Mouse (Mus musculus): ENCODE measurements around the gene Art1. TPM values are rescaled to one million over a fixed set of nuclear protein-coding genes. Genes with fewer than 3 reads are reported as not detected.

Gene Art1
- 0.23 TPM in 1 of 2 replicates, not detected in the other for polyA plus RNA-seq (2012; rRNA removed)

- Histone ChIP-seq H3K4me3 (ENCODE audit: insufficient read depth, low read length) (no peak within 1 kb of the TSS), H3K4me1 (ENCODE audit: control insufficient read depth, insufficient read depth, low read length) (no peaks in the 10 kb centered on the region), H3K27ac (ENCODE audit: insufficient read depth, low read length) (no peak within 1 kb of the TSS)
- TF ChIP-seq POLR2A (IDR thresholded peaks at IDR 0.05; ENCODE audit: extremely low read depth, insufficient read depth, low read length) (no peak), CTCF (IDR thresholded peaks at IDR 0.05; ENCODE audit: extremely low read depth, insufficient read depth, low read length) (no peak)
Measured at GRCm38 (mm10) chr7:102101487-102101886, at the start of gene Art1. Art1 (plus strand) TSS chr7:102101743.

GRCm38 (mm10) chr7:102061353-102061752, 40.2 kb upstream of the Art1 start:
- Histone ChIP-seq H3K4me1 (ENCODE audit: control insufficient read depth, insufficient read depth, low read length) (peaks cover 3% of the 10 kb centered on the region; the same call in 1 of the 2 replicates), H3K27ac (ENCODE audit: insufficient read depth, low read length) (no peak overlapping the region), H3K4me3 (ENCODE audit: insufficient read depth, low read length) (no peak overlapping the region)
- TF ChIP-seq CTCF (IDR thresholded peaks at IDR 0.05; ENCODE audit: extremely low read depth, insufficient read depth, low read length): no peak
- TF ChIP-seq POLR2A (IDR thresholded peaks at IDR 0.05; ENCODE audit: extremely low read depth, insufficient read depth, low read length): no peak

GRCm38 (mm10) chr7:102062203-102062602, 39.3 kb upstream of the Art1 start:
- Histone ChIP-seq H3K4me1 (ENCODE audit: control insufficient read depth, insufficient read depth, low read length) (peaks cover 3% of the 10 kb centered on the region; the same call in 1 of the 2 replicates), H3K4me3 (ENCODE audit: insufficient read depth, low read length) (no peak overlapping the region), H3K27ac (ENCODE audit: insufficient read depth, low read length) (no peak overlapping the region)
- TF ChIP-seq POLR2A (IDR thresholded peaks at IDR 0.05; ENCODE audit: extremely low read depth, insufficient read depth, low read length) (no peak), CTCF (IDR thresholded peaks at IDR 0.05; ENCODE audit: extremely low read depth, insufficient read depth, low read length) (no peak)

GRCm38 (mm10) chr7:102063891-102064290, 37.7 kb upstream of the Art1 start:
- TF ChIP-seq CTCF (IDR thresholded peaks at IDR 0.05; ENCODE audit: extremely low read depth, insufficient read depth, low read length) (no peak), POLR2A (IDR thresholded peaks at IDR 0.05; ENCODE audit: extremely low read depth, insufficient read depth, low read length) (no peak)
- peak overlapping the region; percentile 60 for H3K4me3 ChIP-seq (ENCODE audit: insufficient read depth, low read length)
- H3K4me1 ChIP-seq (ENCODE audit: control insufficient read depth, insufficient read depth, low read length): peaks cover 3% of the 10 kb centered on the region; the same call in 1 of the 2 replicates
- H3K27ac ChIP-seq (ENCODE audit: insufficient read depth, low read length): no peak overlapping the region

- H3K4me1 ChIP-seq (ENCODE audit: control insufficient read depth, insufficient read depth, low read length): peaks cover 3% of the 10 kb centered on the region; the same call in 1 of the 2 replicates
- TF ChIP-seq CTCF (IDR thresholded peaks at IDR 0.05; ENCODE audit: extremely low read depth, insufficient read depth, low read length) (no peak), POLR2A (IDR thresholded peaks at IDR 0.05; ENCODE audit: extremely low read depth, insufficient read depth, low read length) (no peak)
- peak overlapping the region; percentile 51 for H3K27ac ChIP-seq (ENCODE audit: insufficient read depth, low read length)
- H3K4me3 ChIP-seq (ENCODE audit: insufficient read depth, low read length): peak overlapping the region; percentile 60
Measured at GRCm38 (mm10) chr7:102064655-102065045, 36.9 kb upstream of the Art1 start.

GRCm38 (mm10) chr7:102065046-102065891, 36.3 kb upstream of the Art1 start, which contains the start of the genes Rnf121, Xndc1 and Xntrpc:
Rnf121 (minus strand) TSS chr7:102065469.
Xndc1 (plus strand) TSS chr7:102065511.
Xntrpc (plus strand) TSS chr7:102065713.
- peak; percentile 47 for TF ChIP-seq POLR2A (IDR thresholded peaks at IDR 0.05; ENCODE audit: extremely low read depth, insufficient read depth, low read length)
- TF ChIP-seq CTCF (IDR thresholded peaks at IDR 0.05; ENCODE audit: extremely low read depth, insufficient read depth, low read length): no peak

GRCm38 (mm10) chr7:102066363-102066762, 35.2 kb upstream of the Art1 start:
- peaks cover 3% of the 10 kb centered on the region; the same call in 1 of the 2 replicates for H3K4me1 ChIP-seq (ENCODE audit: control insufficient read depth, insufficient read depth, low read length)
- H3K4me3 ChIP-seq (ENCODE audit: insufficient read depth, low read length): peak overlapping the region; percentile 60; the same call in 1 of the 2 replicates
- H3K27ac ChIP-seq (ENCODE audit: insufficient read depth, low read length): no peak overlapping the region
- TF ChIP-seq POLR2A (IDR thresholded peaks at IDR 0.05; ENCODE audit: extremely low read depth, insufficient read depth, low read length): no peak
- no peak for TF ChIP-seq CTCF (IDR thresholded peaks at IDR 0.05; ENCODE audit: extremely low read depth, insufficient read depth, low read length)

More at GRCm38 (mm10) chr7:102065046-102065891, 36.3 kb upstream of the Art1 start, which contains the start of the genes Rnf121, Xndc1 and Xntrpc:
- peak within 1 kb of the TSS; percentile 51 for H3K27ac ChIP-seq (ENCODE audit: insufficient read depth, low read length)
- H3K4me3 ChIP-seq (ENCODE audit: insufficient read depth, low read length): peak within 1 kb of the TSS; percentile 60
- peaks cover 3% of the 10 kb centered on the region; the same call in 1 of the 2 replicates for H3K4me1 ChIP-seq (ENCODE audit: control insufficient read depth, insufficient read depth, low read length)

GRCm38 (mm10) chr7:102076714-102077296, 24.7 kb upstream of the Art1 start:
- H3K4me3 ChIP-seq (ENCODE audit: insufficient read depth, low read length): no peak overlapping the region
- H3K27ac ChIP-seq (ENCODE audit: insufficient read depth, low read length): no peak overlapping the region
- TF ChIP-seq POLR2A (IDR thresholded peaks at IDR 0.05; ENCODE audit: extremely low read depth, insufficient read depth, low read length): no peak
- peak; percentile 50 for TF ChIP-seq CTCF (IDR thresholded peaks at IDR 0.05; ENCODE audit: extremely low read depth, insufficient read depth, low read length)
- H3K4me1 ChIP-seq (ENCODE audit: control insufficient read depth, insufficient read depth, low read length): no peaks in the 10 kb centered on the region

- H3K4me1 ChIP-seq (ENCODE audit: control insufficient read depth, insufficient read depth, low read length): no peaks in the 10 kb centered on the region
- TF ChIP-seq CTCF (IDR thresholded peaks at IDR 0.05; ENCODE audit: extremely low read depth, insufficient read depth, low read length): peak; percentile 68
- TF ChIP-seq POLR2A (IDR thresholded peaks at IDR 0.05; ENCODE audit: extremely low read depth, insufficient read depth, low read length): no peak
- H3K27ac ChIP-seq (ENCODE audit: insufficient read depth, low read length): no peak overlapping the region
- H3K4me3 ChIP-seq (ENCODE audit: insufficient read depth, low read length): no peak overlapping the region
Measured at GRCm38 (mm10) chr7:102078517-102078916, 23.0 kb upstream of the Art1 start.
